Mouse (Mus musculus) frontal cortex, postnatal 14 days (tissue): ENCODE data around the gene Fadd.

ENCODE experiments used
- DNase-seq, 2 experiments: peaks; one replicate each; pipeline ENCODE4 v3.0.0; 2022; ENCODE audit warnings: low spot score in 2 of 2

Fadd gene

DNA sequence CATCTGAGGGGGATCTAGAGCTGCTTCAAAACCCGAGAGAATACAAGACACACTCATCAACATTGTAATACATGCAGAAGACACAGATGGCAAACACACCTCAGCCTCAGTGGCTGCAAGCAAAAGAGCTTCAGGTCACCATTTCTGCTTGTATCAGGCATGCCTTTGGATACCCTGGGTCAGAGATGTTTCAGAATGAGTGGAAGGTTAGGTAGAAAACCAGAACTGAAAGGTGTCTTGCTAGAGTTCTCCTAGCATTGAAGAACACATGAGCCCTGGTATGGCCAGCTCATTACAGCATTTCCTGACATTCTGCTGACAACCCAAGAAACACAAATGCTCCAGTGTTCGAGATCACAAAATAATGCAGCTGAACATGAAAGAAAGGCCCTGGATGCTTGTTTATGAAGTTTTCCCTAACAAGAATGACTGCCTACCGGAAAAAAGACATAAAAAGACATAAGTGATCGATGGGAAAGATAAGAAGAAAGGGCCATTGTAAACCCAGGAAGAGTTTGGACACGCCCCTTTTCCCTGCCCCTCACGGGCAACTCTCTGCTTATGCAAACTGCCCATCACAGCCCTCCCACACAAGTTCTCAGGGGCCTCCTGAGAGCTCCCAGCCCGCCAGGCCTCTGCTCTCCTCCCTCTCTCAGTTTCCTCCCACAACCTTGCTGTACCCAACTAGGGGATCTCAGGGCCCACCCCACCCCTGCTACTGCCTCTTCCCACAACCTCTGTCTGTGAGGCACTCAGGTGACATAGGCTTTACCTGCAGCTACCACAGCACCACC is 50.5 kb downstream of the Fadd start:
- DNase-seq = no peak

DNA sequence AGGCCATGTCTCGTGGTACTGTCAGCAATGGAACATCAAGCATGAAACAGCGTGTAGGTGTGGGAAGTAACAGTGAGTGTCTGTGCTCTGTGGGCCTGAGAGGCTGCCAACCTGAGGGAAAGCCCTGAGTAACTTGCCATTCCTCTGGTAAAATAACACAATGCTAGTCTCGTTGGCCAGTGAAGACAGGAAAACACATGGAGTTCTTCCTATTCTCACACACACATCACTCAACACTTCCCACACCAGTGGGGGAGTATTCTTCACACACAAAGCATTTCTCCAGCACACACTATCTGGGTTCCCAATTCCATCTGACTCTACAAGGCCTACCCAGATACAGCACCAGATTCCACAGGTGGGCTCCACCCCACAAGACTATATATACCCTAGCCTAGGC is 52.4 kb downstream of the Fadd start:
- no peak for DNase-seq

DNA sequence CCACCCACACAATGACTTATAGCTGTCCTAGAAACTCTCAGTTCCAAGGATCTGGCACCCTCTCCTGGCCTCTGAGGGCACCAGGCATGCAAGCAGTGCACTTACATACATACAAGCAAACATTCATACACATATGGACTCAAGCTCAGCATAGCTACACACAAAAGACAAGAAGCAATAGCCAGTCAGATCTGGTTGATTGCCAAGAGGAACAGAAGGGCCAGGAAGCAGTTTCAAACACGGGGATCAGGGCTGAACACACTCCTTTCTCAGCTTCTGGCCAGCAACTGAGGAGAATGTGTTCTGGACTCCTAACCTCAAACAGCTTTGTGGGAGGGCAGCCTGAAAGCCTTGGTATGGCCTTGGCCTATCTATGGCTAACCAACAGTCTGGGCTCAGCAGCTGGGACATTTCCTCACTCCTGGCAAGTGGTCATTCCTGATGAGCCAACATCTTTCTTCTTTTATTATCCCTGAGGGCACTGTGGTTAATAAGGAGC is 54.5 kb downstream of the Fadd start:
- no peak for DNase-seq
